Mouse (Mus musculus) heart, postnatal 36 days (tissue): ENCODE data around the gene Tdo2. TPM values are rescaled to one million over a fixed set of nuclear protein-coding genes. Genes with fewer than 3 reads are reported as not detected.

Experiments used
- total RNA-seq, 2 experiments: library from RNA; stranded (reverse); gene quantifications; 2 replicates each; pipeline ENCODE4 v1.2.3; 2021

The Tdo2 gene
- total RNA-seq, 2 experiments from 2014 or later = not detected

Other genes with a start within 250 kb of the Tdo2 start
- gene Ctso, start 43.6 kb downstream of the Tdo2 start, total RNA-seq = 1 to 10 TPM; 8.7 to 9.5 TPM
- not detected for gene Asic5, start 6.1 kb upstream of the Tdo2 start, total RNA-seq
- gene Gucy1b1, start 98.5 kb upstream of the Tdo2 start, total RNA-seq = 10 to 100 TPM; 13.6 to 14.5 TPM
- 10 to 100 TPM; 17.6 to 21.7 TPM for gene Gucy1a1, start 169.6 kb upstream of the Tdo2 start, total RNA-seq